Mouse (Mus musculus) left cerebral cortex, postnatal 4 days (tissue): ENCODE measurements around the gene Fscn1. TPM values are rescaled to one million over a fixed set of nuclear protein-coding genes. Genes with fewer than 3 reads are reported as not detected.

Experiments used
- DNase-seq: peaks from one replicate; pipeline ENCODE4 v3.0.0-alpha.2; 2022
- intact Hi-C: fragments of 180-260 bp; cut with DNase I; formaldehyde crosslinking; loops from one replicate; pipeline ENCODE4 v1.15.1; 2025
- total RNA-seq, 2 experiments: library from RNA; stranded (reverse); gene quantifications; 2 replicates each; pipeline ENCODE4 v1.2.3; 2021

Gene Fscn1
- total RNA-seq, 2 experiments from 2014 or later: 530 to 553 TPM

GRCm38 (mm10) chr5:142963705-142964494, 3.8 kb downstream of the Fscn1 start:
- intact Hi-C loops: no loop called here
- peak; percentile 34 for DNase-seq

GRCm38 (mm10) chr5:142964650-142965049, 4.5 kb downstream of the Fscn1 start:
- intact Hi-C loops: no loop called here
- DNase-seq: no peak

GRCm38 (mm10) chr5:142968411-142968810, 8.3 kb downstream of the Fscn1 start:
- DNase-seq: no peak
- intact Hi-C loops: no loop called here

- intact Hi-C loops: no loop called here
- no peak for DNase-seq
Measured at GRCm38 (mm10) chr5:142973971-142974370, 13.8 kb downstream of the Fscn1 start.

GRCm38 (mm10) chr5:142974598-142975121, 14.5 kb downstream of the Fscn1 start:
- intact Hi-C loops: no loop called here
- peak; percentile 88 for DNase-seq

GRCm38 (mm10) chr5:142976516-142976915, 16.4 kb downstream of the Fscn1 start:
- peak; percentile 66 for DNase-seq
- intact Hi-C loops: no loop called here

GRCm38 (mm10) chr5:142982046-142982801, 22.1 kb downstream of the Fscn1 start:
- intact Hi-C loops: no loop called here
- no peak for DNase-seq

GRCm38 (mm10) chr5:142983174-142983573, 23.0 kb downstream of the Fscn1 start:
- intact Hi-C loops: no loop called here

GRCm38 (mm10) chr5:142984271-142984670, 24.1 kb downstream of the Fscn1 start:
- intact Hi-C loops: no loop called here
- DNase-seq: no peak

More at GRCm38 (mm10) chr5:142983174-142983573, 23.0 kb downstream of the Fscn1 start:
- no peak for DNase-seq

- peak; percentile 86 for DNase-seq
- intact Hi-C loops: no loop called here
Measured at GRCm38 (mm10) chr5:142988520-142988919, 28.4 kb downstream of the Fscn1 start.

- intact Hi-C loops: no loop called here
- no peak for DNase-seq
Measured at GRCm38 (mm10) chr5:142989167-142989566, 29.0 kb downstream of the Fscn1 start.

GRCm38 (mm10) chr5:142994746-142995145, 34.6 kb downstream of the Fscn1 start:
- no peak for DNase-seq
- intact Hi-C loops: no loop called here

GRCm38 (mm10) chr5:142997526-142997925, 37.4 kb downstream of the Fscn1 start:
- intact Hi-C loops: no loop called here
- DNase-seq: no peak

GRCm38 (mm10) chr5:142998171-142998570, 38.0 kb downstream of the Fscn1 start:
- DNase-seq: no peak
- intact Hi-C loops: no loop called here

- intact Hi-C loops: no loop called here
- DNase-seq: no peak
Measured at GRCm38 (mm10) chr5:143000091-143000490, 39.9 kb downstream of the Fscn1 start.

- intact Hi-C loops: no loop called here
- DNase-seq: peak; percentile 31
Measured at GRCm38 (mm10) chr5:143000654-143001500, 40.7 kb downstream of the Fscn1 start.

- DNase-seq: peak; percentile 21
- intact Hi-C loops: no loop called here
Measured at GRCm38 (mm10) chr5:143009383-143009782, 49.2 kb downstream of the Fscn1 start.

- no peak for DNase-seq
- intact Hi-C loops: no loop called here
Measured at GRCm38 (mm10) chr5:143017401-143017800, 57.3 kb downstream of the Fscn1 start.
